Mouse (Mus musculus) brain, adult 2 months (tissue): ENCODE measurements around the gene Akr7a5.

Experiments used
- DNase-seq: peaks from one replicate; pipeline ENCODE4 v3.0.0; 2011; ENCODE audit warnings: low read depth, low spot score

The Akr7a5 gene

GRCm38 (mm10) chr4:139351931-139352711, 41.6 kb downstream of the Akr7a5 start, which contains the start of the genes Mrto4, Emc1 and Ubr4:
TSS of gene Mrto4 (minus strand) at chr4:139352576.
TSS of gene Emc1 (plus strand) at chr4:139352587.
TSS of gene Ubr4 (plus strand) at chr4:139352609.
- DNase-seq: peak; percentile 92

- DNase-seq: no peak
These were observed 42.3 kb downstream of the Akr7a5 start for GRCm38 (mm10) chr4:139352832-139353231.

- DNase-seq: no peak
These were observed 46.7 kb downstream of the Akr7a5 start for GRCm38 (mm10) chr4:139357211-139357610.

- no peak for DNase-seq
These were observed 50.4 kb downstream of the Akr7a5 start for GRCm38 (mm10) chr4:139360761-139361548.

GRCm38 (mm10) chr4:139367336-139367735, 56.8 kb downstream of the Akr7a5 start:
- DNase-seq: no peak
